Mouse (Mus musculus): ENCODE results near the gene Herc4. TPM values are rescaled to one million over a fixed set of nuclear protein-coding genes. Genes with fewer than 3 reads are reported as not detected.
"Not testable (repeated sequence)": the region's sequence is repeated elsewhere in the genome, so short reads cannot be mapped to it uniquely, and the experiment has no call there.

The Herc4 gene
- polyA plus RNA-seq, 1 experiment = 71.4 TPM

DNA sequence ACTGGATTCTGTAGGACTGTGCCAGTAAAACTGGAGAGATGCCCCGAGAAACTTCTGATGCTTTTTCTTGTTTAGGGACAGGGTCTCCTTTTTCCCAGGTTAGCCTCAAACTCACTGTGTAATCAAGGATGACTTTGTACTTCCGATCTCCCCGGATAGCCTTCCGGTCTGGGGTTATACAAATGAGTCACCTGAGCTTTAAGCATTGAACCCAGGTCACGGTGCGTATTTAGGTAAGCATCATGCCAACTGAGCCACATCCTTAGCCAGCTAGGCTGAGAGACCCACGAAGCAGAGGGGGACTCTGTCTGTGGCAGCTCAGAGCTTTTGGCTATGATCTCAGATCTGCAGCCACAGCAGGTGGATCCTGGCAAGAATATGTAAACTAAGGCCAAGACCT lies 107.1 kb downstream of the Herc4 start:
- no peak overlapping the region for H3K4me3 ChIP-seq (ENCODE audit: control insufficient read depth, low read depth, low read length)
- H3K27ac ChIP-seq (ENCODE audit: control insufficient read depth, insufficient read depth, low read depth, low read length) = no peak overlapping the region
- H3K4me1 ChIP-seq (ENCODE audit: control insufficient read depth, insufficient read depth, low read length) = no peaks in the 10 kb centered on the region
- H3K36me3 ChIP-seq (ENCODE audit: control insufficient read depth, insufficient read depth, low read length) = no peaks in the 10 kb centered on the region
- no peaks in the 10 kb centered on the region for H3K27me3 ChIP-seq (ENCODE audit: control insufficient read depth, insufficient read depth, low read length)
- TF ChIP-seq CTCF (IDR thresholded peaks at IDR 0.05; ENCODE audit: control insufficient read depth, insufficient read depth, insufficient replicate concordance, low read depth, low read length) = no peak
- no peak for TF ChIP-seq POLR2A (IDR thresholded peaks at IDR 0.05; ENCODE audit: control insufficient read depth, low read depth, low read length)

GRCm38 (mm10) chr10:63351099-63351498 lies 107.5 kb downstream of the Herc4 start:
- H3K4me1 ChIP-seq (ENCODE audit: control insufficient read depth, insufficient read depth, low read length); H3K36me3 ChIP-seq (ENCODE audit: control insufficient read depth, insufficient read depth, low read length); H3K27ac ChIP-seq (ENCODE audit: control insufficient read depth, insufficient read depth, low read depth, low read length); H3K4me3 ChIP-seq (ENCODE audit: control insufficient read depth, low read depth, low read length); H3K27me3 ChIP-seq (ENCODE audit: control insufficient read depth, insufficient read depth, low read length): not testable (repeated sequence)

GRCm38 (mm10) chr10:63352111-63352510 lies 108.5 kb downstream of the Herc4 start:
- TF ChIP-seq CTCF (IDR thresholded peaks at IDR 0.05; ENCODE audit: control insufficient read depth, insufficient read depth, insufficient replicate concordance, low read depth, low read length) (no peak), POLR2A (IDR thresholded peaks at IDR 0.05; ENCODE audit: control insufficient read depth, low read depth, low read length) (no peak)
- H3K27me3 ChIP-seq (ENCODE audit: control insufficient read depth, insufficient read depth, low read length) = no peaks in the 10 kb centered on the region

DNA sequence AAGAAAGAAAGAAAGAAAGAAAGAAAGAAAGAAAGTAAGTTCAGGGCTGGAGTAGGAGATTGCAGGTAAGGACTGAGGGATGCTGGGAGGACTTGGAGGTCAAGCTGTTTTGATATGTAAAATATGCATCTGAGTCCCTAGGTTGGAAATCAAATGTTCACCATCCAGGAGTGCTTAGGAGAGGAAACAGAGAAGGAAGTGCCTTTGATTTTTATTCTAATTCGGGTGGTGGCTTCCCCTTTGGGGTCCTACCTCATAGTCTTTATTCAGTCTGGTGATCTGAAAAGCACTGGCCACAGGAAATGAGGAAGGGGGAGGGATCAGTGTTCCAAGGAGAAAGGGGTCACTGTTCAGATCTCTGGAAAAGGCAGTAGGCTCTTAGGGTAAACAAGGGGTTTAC lies 116.9 kb downstream of the Herc4 start:
- Histone ChIP-seq H3K27ac (ENCODE audit: control insufficient read depth, insufficient read depth, low read depth, low read length) (no peak overlapping the region), H3K36me3 (ENCODE audit: control insufficient read depth, insufficient read depth, low read length) (no peaks in the 10 kb centered on the region), H3K4me1 (ENCODE audit: control insufficient read depth, insufficient read depth, low read length) (no peaks in the 10 kb centered on the region), H3K4me3 (ENCODE audit: control insufficient read depth, low read depth, low read length) (no peak overlapping the region), H3K27me3 (ENCODE audit: control insufficient read depth, insufficient read depth, low read length) (no peaks in the 10 kb centered on the region)
- TF ChIP-seq POLR2A (IDR thresholded peaks at IDR 0.05; ENCODE audit: control insufficient read depth, low read depth, low read length) = no peak
- TF ChIP-seq CTCF (IDR thresholded peaks at IDR 0.05; ENCODE audit: control insufficient read depth, insufficient read depth, insufficient replicate concordance, low read depth, low read length) = no peak

More at GRCm38 (mm10) chr10:63352111-63352510, 108.5 kb downstream of the Herc4 start:
- Histone ChIP-seq H3K36me3 (ENCODE audit: control insufficient read depth, insufficient read depth, low read length) (no peaks in the 10 kb centered on the region), H3K4me1 (ENCODE audit: control insufficient read depth, insufficient read depth, low read length) (no peaks in the 10 kb centered on the region), H3K4me3 (ENCODE audit: control insufficient read depth, low read depth, low read length) (no peak overlapping the region), H3K27ac (ENCODE audit: control insufficient read depth, insufficient read depth, low read depth, low read length) (no peak overlapping the region)

GRCm38 (mm10) chr10:63365918-63366455 lies 122.4 kb downstream of the Herc4 start:
- no peaks in the 10 kb centered on the region for H3K36me3 ChIP-seq (ENCODE audit: control insufficient read depth, insufficient read depth, low read length)
- H3K27me3 ChIP-seq (ENCODE audit: control insufficient read depth, insufficient read depth, low read length) = no peaks in the 10 kb centered on the region
- no peak overlapping the region for H3K27ac ChIP-seq (ENCODE audit: control insufficient read depth, insufficient read depth, low read depth, low read length)
- TF ChIP-seq POLR2A (IDR thresholded peaks at IDR 0.05; ENCODE audit: control insufficient read depth, low read depth, low read length) (no peak), CTCF (IDR thresholded peaks at IDR 0.05; ENCODE audit: control insufficient read depth, insufficient read depth, insufficient replicate concordance, low read depth, low read length) (no peak)
- H3K4me1 ChIP-seq (ENCODE audit: control insufficient read depth, insufficient read depth, low read length) = peaks cover 11% of the 10 kb centered on the region
- H3K4me3 ChIP-seq (ENCODE audit: control insufficient read depth, low read depth, low read length) = no peak overlapping the region

DNA sequence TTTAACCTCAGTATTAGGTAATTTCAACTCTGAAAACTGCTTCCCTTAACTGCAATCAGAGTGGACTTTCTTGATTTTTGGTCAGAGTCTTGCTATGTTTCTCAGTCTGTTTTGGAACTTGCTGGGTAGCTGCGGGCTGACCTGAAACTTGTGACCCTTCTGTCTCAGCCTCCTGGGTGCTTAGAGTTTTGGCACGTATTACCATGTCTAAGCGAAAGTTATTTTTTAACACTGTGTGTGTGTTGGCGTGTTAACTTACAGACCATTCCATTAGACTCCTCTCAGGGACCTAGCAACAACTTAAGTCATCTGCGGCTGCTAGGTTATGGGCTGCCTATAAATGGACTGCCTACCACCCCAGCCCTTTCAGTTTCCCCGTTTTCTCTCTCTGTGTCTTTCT lies 123.8 kb downstream of the Herc4 start:
- no peak overlapping the region for H3K4me3 ChIP-seq (ENCODE audit: control insufficient read depth, low read depth, low read length)
- no peaks in the 10 kb centered on the region for H3K27me3 ChIP-seq (ENCODE audit: control insufficient read depth, insufficient read depth, low read length)
- no peak overlapping the region for H3K27ac ChIP-seq (ENCODE audit: control insufficient read depth, insufficient read depth, low read depth, low read length)
- H3K36me3 ChIP-seq (ENCODE audit: control insufficient read depth, insufficient read depth, low read length) = no peaks in the 10 kb centered on the region
- H3K4me1 ChIP-seq (ENCODE audit: control insufficient read depth, insufficient read depth, low read length) = peaks cover 11% of the 10 kb centered on the region
- TF ChIP-seq CTCF (IDR thresholded peaks at IDR 0.05; ENCODE audit: control insufficient read depth, insufficient read depth, insufficient replicate concordance, low read depth, low read length) = no peak
- no peak for TF ChIP-seq POLR2A (IDR thresholded peaks at IDR 0.05; ENCODE audit: control insufficient read depth, low read depth, low read length)

Other genes starting within 250 kb of the Herc4 start
- gene Hnrnph3, start 219.6 kb upstream of the Herc4 start, polyA plus RNA-seq (2012; rRNA removed) = 56.4 and 83.8 TPM in 2 replicates
- 4.0 and 6.0 TPM in 2 replicates for gene Pbld2, start 219.5 kb upstream of the Herc4 start, polyA plus RNA-seq (2012; rRNA removed)
- gene Pbld1, start 183.6 kb upstream of the Herc4 start, polyA plus RNA-seq (2012; rRNA removed) = 0.53 and 0.57 TPM in 2 replicates
- not detected in 2 replicates for gene Atoh7, start 144.2 kb upstream of the Herc4 start, polyA plus RNA-seq (2012; rRNA removed)
- gene Mypn, start 39.9 kb upstream of the Herc4 start, polyA plus RNA-seq (2012; rRNA removed) = 3.2 and 3.5 TPM in 2 replicates
- gene Sirt1, start 137.9 kb downstream of the Herc4 start, polyA plus RNA-seq (2012; rRNA removed) = 5.8 and 7.0 TPM in 2 replicates
- gene Dnajc12, start 138.6 kb downstream of the Herc4 start, polyA plus RNA-seq (2012; rRNA removed) = 1.6 and 1.7 TPM in 2 replicates
- 0.88 TPM in 1 of 2 replicates, not detected in the other for gene Gm7075, start 178.0 kb downstream of the Herc4 start, polyA plus RNA-seq (2012; rRNA removed)
- gene Ctnna3, start 186.3 kb downstream of the Herc4 start, polyA plus RNA-seq (2012; rRNA removed) = 35.0 and 38.9 TPM in 2 replicates